Mouse (Mus musculus): Measurements from ENCODE around the gene Ccdc60. TPM values are rescaled to one million over a fixed set of nuclear protein-coding genes. Genes with fewer than 3 reads are reported as not detected.
"Not testable (repeated sequence)": the region's sequence is repeated elsewhere in the genome, so short reads cannot be mapped to it uniquely, and the experiment has no call there.

Gene Ccdc60
- polyA plus RNA-seq, 1 experiment, result 0.85 TPM

- H3K27ac ChIP-seq (ENCODE audit: control insufficient read depth, insufficient read depth, low read depth, low read length, poor library complexity), result no peak overlapping the region
- TF ChIP-seq CTCF (IDR thresholded peaks at IDR 0.05; ENCODE audit: control insufficient read depth, insufficient read depth, low read length), result no peak
- no peak for TF ChIP-seq POLR2A (IDR thresholded peaks at IDR 0.05; ENCODE audit: borderline replicate concordance, control insufficient read depth, low read depth, low read length)
Measured at GRCm38 (mm10) chr5:116309383-116309801, 20.6 kb upstream of the Ccdc60 start.

GRCm38 (mm10) chr5:116305557-116305956, 16.8 kb upstream of the Ccdc60 start:
- H3K4me1 ChIP-seq (ENCODE audit: control insufficient read depth, insufficient read depth, low read length), result no peaks in the 10 kb centered on the region

More at GRCm38 (mm10) chr5:116309383-116309801, 20.6 kb upstream of the Ccdc60 start:
- WGBS, result 12% methylated on average over 6 of the region's 6 CpGs
- Histone ChIP-seq H3K4me1 (ENCODE audit: control insufficient read depth, insufficient read depth, low read length) (no peaks in the 10 kb centered on the region), H3K4me3 (replicated peaks; ENCODE audit: control insufficient read depth, low read depth, low read length) (no peak overlapping the region)

GRCm38 (mm10) chr5:116305146-116305545, 16.4 kb upstream of the Ccdc60 start:
- H3K27ac ChIP-seq (ENCODE audit: control insufficient read depth, insufficient read depth, low read depth, low read length, poor library complexity); H3K4me1 ChIP-seq (ENCODE audit: control insufficient read depth, insufficient read depth, low read length); H3K4me3 ChIP-seq (replicated peaks; ENCODE audit: control insufficient read depth, low read depth, low read length): not testable (repeated sequence)

More at GRCm38 (mm10) chr5:116305557-116305956, 16.8 kb upstream of the Ccdc60 start:
- H3K27ac ChIP-seq (ENCODE audit: control insufficient read depth, insufficient read depth, low read depth, low read length, poor library complexity), result no peak overlapping the region
- no peak for TF ChIP-seq POLR2A (IDR thresholded peaks at IDR 0.05; ENCODE audit: borderline replicate concordance, control insufficient read depth, low read depth, low read length)
- TF ChIP-seq CTCF (IDR thresholded peaks at IDR 0.05; ENCODE audit: control insufficient read depth, insufficient read depth, low read length), result no peak
- 91% methylated on average over 4 of the region's 4 CpGs for WGBS
- H3K4me3 ChIP-seq (replicated peaks; ENCODE audit: control insufficient read depth, low read depth, low read length), result no peak overlapping the region

GRCm38 (mm10) chr5:116300984-116301383, 12.2 kb upstream of the Ccdc60 start:
- no peaks in the 10 kb centered on the region for H3K4me1 ChIP-seq (ENCODE audit: control insufficient read depth, insufficient read depth, low read length)
- H3K4me3 ChIP-seq (replicated peaks; ENCODE audit: control insufficient read depth, low read depth, low read length), result no peak overlapping the region
- WGBS, result 53% methylated on average over 9 of the region's 9 CpGs
- H3K27ac ChIP-seq (ENCODE audit: control insufficient read depth, insufficient read depth, low read depth, low read length, poor library complexity), result no peak overlapping the region
- no peak for TF ChIP-seq CTCF (IDR thresholded peaks at IDR 0.05; ENCODE audit: control insufficient read depth, insufficient read depth, low read length)
- TF ChIP-seq POLR2A (IDR thresholded peaks at IDR 0.05; ENCODE audit: borderline replicate concordance, control insufficient read depth, low read depth, low read length), result no peak

GRCm38 (mm10) chr5:116293501-116293900, 4.7 kb upstream of the Ccdc60 start:
- no peak overlapping the region for H3K27ac ChIP-seq (ENCODE audit: control insufficient read depth, insufficient read depth, low read depth, low read length, poor library complexity)
- TF ChIP-seq CTCF (IDR thresholded peaks at IDR 0.05; ENCODE audit: control insufficient read depth, insufficient read depth, low read length) (no peak), POLR2A (IDR thresholded peaks at IDR 0.05; ENCODE audit: borderline replicate concordance, control insufficient read depth, low read depth, low read length) (no peak)
- 75% methylated on average over 5 of the region's 5 CpGs for WGBS
- no peak overlapping the region for H3K4me3 ChIP-seq (replicated peaks; ENCODE audit: control insufficient read depth, low read depth, low read length)
- no peaks in the 10 kb centered on the region for H3K4me1 ChIP-seq (ENCODE audit: control insufficient read depth, insufficient read depth, low read length)

GRCm38 (mm10) chr5:116290584-116290983, 1.8 kb upstream of the Ccdc60 start:
- Histone ChIP-seq H3K4me3 (replicated peaks; ENCODE audit: control insufficient read depth, low read depth, low read length) (no peak overlapping the region), H3K4me1 (ENCODE audit: control insufficient read depth, insufficient read depth, low read length) (no peaks in the 10 kb centered on the region), H3K27ac (ENCODE audit: control insufficient read depth, insufficient read depth, low read depth, low read length, poor library complexity) (no peak overlapping the region)
- WGBS, result 87% methylated on average over 5 of the region's 5 CpGs
- no peak for TF ChIP-seq POLR2A (IDR thresholded peaks at IDR 0.05; ENCODE audit: borderline replicate concordance, control insufficient read depth, low read depth, low read length)
- TF ChIP-seq CTCF (IDR thresholded peaks at IDR 0.05; ENCODE audit: control insufficient read depth, insufficient read depth, low read length), result no peak

- no peak for TF ChIP-seq POLR2A (IDR thresholded peaks at IDR 0.05; ENCODE audit: borderline replicate concordance, control insufficient read depth, low read depth, low read length)
- no peak for TF ChIP-seq CTCF (IDR thresholded peaks at IDR 0.05; ENCODE audit: control insufficient read depth, insufficient read depth, low read length)
- Histone ChIP-seq H3K27ac (ENCODE audit: control insufficient read depth, insufficient read depth, low read depth, low read length, poor library complexity) (no peak overlapping the region), H3K4me1 (ENCODE audit: control insufficient read depth, insufficient read depth, low read length) (no peaks in the 10 kb centered on the region), H3K4me3 (replicated peaks; ENCODE audit: control insufficient read depth, low read depth, low read length) (no peak overlapping the region)
- 10% methylated on average over 9 of the region's 9 CpGs for WGBS
Measured at GRCm38 (mm10) chr5:116289897-116290296, 1.1 kb upstream of the Ccdc60 start.

- Histone ChIP-seq H3K4me3 (replicated peaks; ENCODE audit: control insufficient read depth, low read depth, low read length) (no peak overlapping the region), H3K27ac (ENCODE audit: control insufficient read depth, insufficient read depth, low read depth, low read length, poor library complexity) (no peak overlapping the region), H3K4me1 (ENCODE audit: control insufficient read depth, insufficient read depth, low read length) (no peaks in the 10 kb centered on the region)
- 59% methylated on average over 10 of the region's 10 CpGs for WGBS
- TF ChIP-seq CTCF (IDR thresholded peaks at IDR 0.05; ENCODE audit: control insufficient read depth, insufficient read depth, low read length), result no peak
- TF ChIP-seq POLR2A (IDR thresholded peaks at IDR 0.05; ENCODE audit: borderline replicate concordance, control insufficient read depth, low read depth, low read length), result no peak
Measured at GRCm38 (mm10) chr5:116288183-116288582, 602 bp downstream of the Ccdc60 start.

- 68% methylated on average over 15 of the region's 15 CpGs for WGBS
- Histone ChIP-seq H3K27ac (ENCODE audit: control insufficient read depth, insufficient read depth, low read depth, low read length, poor library complexity) (no peak overlapping the region), H3K4me1 (ENCODE audit: control insufficient read depth, insufficient read depth, low read length) (no peaks in the 10 kb centered on the region), H3K4me3 (replicated peaks; ENCODE audit: control insufficient read depth, low read depth, low read length) (no peak overlapping the region)
- TF ChIP-seq POLR2A (IDR thresholded peaks at IDR 0.05; ENCODE audit: borderline replicate concordance, control insufficient read depth, low read depth, low read length), result no peak
Measured at GRCm38 (mm10) chr5:116285532-116286176, 3.1 kb downstream of the Ccdc60 start.
